Mouse (Mus musculus): ENCODE data around the gene Trip6. TPM values are rescaled to one million over a fixed set of nuclear protein-coding genes. Genes with fewer than 3 reads are reported as not detected.

The Trip6 gene
- total and polyA plus RNA-seq, 2 experiments from 2014 or later: 11.4 to 11.6 TPM

DNA sequence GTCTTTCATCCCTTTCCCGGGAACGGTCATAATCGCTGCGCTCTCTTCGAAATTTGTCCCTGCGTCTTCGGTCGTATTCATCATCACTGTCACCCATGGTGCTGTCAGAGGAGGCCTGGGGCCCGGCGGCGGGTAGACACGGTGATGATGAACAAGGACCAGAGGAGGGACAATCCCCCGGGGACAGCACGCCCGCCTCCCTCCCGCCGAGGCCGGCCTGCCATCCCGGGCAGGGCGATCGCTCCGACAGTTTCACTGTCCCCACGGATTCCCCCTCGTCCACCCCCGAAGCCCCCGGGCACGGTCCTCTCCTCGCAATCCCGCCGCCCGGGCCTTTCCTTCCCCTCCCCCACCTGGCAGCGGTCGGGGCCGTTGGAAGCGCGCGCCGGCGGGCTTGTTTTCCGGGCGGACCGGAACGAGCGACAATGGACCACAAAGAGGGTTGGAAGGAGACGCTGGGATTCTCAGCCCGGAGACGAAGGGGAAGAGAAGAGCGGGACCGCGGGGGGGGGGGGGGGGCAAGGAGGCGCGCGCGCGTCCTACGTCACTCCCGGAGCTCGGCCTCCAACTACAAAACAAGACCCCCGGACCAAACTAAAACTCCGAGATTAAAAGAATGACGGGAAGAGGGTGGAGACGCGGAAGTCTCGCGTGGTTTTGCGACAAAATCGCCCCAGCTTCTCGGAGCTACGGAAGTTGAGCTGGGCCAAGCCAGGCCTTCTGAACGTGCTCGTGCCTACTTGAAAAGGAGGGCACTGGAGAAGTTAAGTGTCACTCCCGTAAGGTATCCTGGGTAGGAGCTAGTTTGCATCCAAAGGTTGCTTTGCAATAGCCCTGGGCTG is 6.9 kb downstream of the Trip6 start, which contains the start of gene Srrt:
Srrt (minus strand) TSS at position 604 of the 842 bp plus-strand sequence.
- no peak for TF ChIP-seq CTCF (IDR thresholded peaks at IDR 0.05; ENCODE audit: low read depth)
- H3K36me3 ChIP-seq (ENCODE audit: insufficient read depth): peaks cover 13% of the 10 kb centered on the region
- peak within 1 kb of the TSS; percentile 77 for H3K4me3 ChIP-seq (ENCODE audit: low read depth, low read length)
- peaks cover 20% of the 10 kb centered on the region for H3K4me1 ChIP-seq (ENCODE audit: insufficient read depth)
- peak within 1 kb of the TSS; percentile 97 for H3K27ac ChIP-seq (ENCODE audit: low read depth, low read length)
- peak; percentile 93 for ATAC-seq
- DNase-seq: peak; percentile 97
- no peaks in the 10 kb centered on the region for H3K9me3 ChIP-seq (ENCODE audit: low read length)
- WGBS: 1% methylated on average over 61 of the region's 72 CpGs
- H3K9ac ChIP-seq: peak within 1 kb of the TSS; percentile 94
- peak within 1 kb of the TSS; percentile 55 for H3K4me2 ChIP-seq (ENCODE audit: low read depth)
- H3K27me3 ChIP-seq (ENCODE audit: insufficient read depth, low read length): no peaks in the 10 kb centered on the region

DNA sequence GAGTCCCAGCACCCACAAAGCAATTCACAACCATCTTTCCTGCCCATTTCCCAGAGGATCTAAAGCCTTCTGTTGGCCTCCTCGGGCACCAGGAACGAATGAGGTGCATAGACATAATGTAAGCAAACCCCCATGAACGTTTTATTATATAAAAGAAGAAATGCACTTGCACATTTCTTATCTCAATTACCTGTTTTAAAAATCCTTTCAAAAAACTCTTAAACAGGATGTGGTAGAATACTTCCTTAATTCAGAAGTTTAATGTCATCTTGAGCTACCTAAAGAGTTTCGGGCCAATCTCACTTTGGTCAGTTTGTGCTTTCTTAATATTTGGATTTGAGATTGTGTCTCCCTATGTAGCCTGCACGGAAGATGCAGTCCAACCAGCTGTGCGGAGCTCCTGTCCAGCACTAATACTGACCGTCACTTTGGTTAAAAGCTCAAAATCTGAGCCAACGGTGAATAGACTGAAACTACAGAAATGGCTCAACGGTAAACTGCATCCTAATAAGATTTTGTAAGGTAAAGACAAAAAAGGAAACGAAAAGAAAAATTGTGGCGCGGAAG is 7.7 kb downstream of the Trip6 start:
- WGBS: 14% methylated on average over 12 of the region's 12 CpGs
- Histone ChIP-seq H3K9me3 (ENCODE audit: low read length) (no peaks in the 10 kb centered on the region), H3K4me2 (ENCODE audit: low read depth) (peak overlapping the region; percentile 49), H3K27me3 (ENCODE audit: insufficient read depth, low read length) (no peaks in the 10 kb centered on the region), H3K36me3 (ENCODE audit: insufficient read depth) (peaks cover 21% of the 10 kb centered on the region), H3K4me1 (ENCODE audit: insufficient read depth) (peaks cover 20% of the 10 kb centered on the region), H3K27ac (ENCODE audit: low read depth, low read length) (peak overlapping the region; percentile 97), H3K4me3 (ENCODE audit: low read depth, low read length) (peak overlapping the region; percentile 77), H3K9ac (peak overlapping the region; percentile 94)
- no peak for TF ChIP-seq CTCF (IDR thresholded peaks at IDR 0.05; ENCODE audit: low read depth)
- no peak for DNase-seq
- ATAC-seq: no peak

DNA sequence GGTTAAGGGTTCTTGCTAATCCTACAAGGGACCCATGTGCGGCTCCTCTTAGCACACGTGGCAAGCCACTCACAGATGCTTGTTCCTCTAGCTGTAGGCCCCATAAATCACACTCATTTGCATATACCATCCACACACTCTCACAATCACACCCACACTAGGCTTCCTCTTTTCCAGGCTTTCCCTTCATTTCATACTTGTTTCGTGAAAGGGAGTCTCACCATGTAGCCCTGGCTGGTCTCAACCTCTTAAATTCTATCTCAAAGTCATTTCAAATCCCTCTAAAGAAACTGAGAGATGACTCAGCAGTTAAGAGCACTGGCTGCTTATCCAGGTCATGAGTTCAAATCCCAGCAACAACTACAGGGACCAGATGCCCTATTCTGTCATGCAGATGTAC is 8.4 kb downstream of the Trip6 start:
- ATAC-seq (no peak), DNase-seq (no peak)
- H3K27ac ChIP-seq (ENCODE audit: low read depth, low read length): no peak overlapping the region
- peaks cover 20% of the 10 kb centered on the region for H3K4me1 ChIP-seq (ENCODE audit: insufficient read depth)
- 66% methylated on average over 3 of the region's 3 CpGs for WGBS
- no peak for TF ChIP-seq CTCF (IDR thresholded peaks at IDR 0.05; ENCODE audit: low read depth)
- peaks cover 28% of the 10 kb centered on the region for H3K36me3 ChIP-seq (ENCODE audit: insufficient read depth)
- H3K9ac ChIP-seq: peak overlapping the region; percentile 37; the same call in 1 of the 2 replicates
- H3K27me3 ChIP-seq (ENCODE audit: insufficient read depth, low read length): no peaks in the 10 kb centered on the region
- peak overlapping the region; percentile 49 for H3K4me2 ChIP-seq (ENCODE audit: low read depth)
- H3K9me3 ChIP-seq (ENCODE audit: low read length): no peaks in the 10 kb centered on the region
- H3K4me3 ChIP-seq (ENCODE audit: low read depth, low read length): peak overlapping the region; percentile 77

DNA sequence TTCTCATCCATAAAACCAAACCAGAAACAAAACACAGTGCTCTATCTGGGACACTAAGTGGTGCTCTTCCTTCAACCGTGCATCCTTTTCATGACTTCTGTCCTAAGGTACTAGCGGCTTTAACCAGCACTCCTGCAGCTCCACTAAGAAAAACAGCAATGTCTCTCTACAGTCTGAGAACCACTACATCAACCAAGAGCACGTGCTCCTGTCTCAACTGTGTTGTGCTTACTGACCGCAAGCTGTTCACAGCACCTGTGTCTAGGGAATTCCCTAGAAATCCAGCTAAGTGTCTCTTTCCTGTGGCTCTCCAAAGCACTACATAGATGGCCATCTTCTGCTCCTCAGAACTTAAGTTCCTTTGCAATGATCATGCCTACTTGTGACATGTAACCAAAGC is 9.4 kb downstream of the Trip6 start:
- Histone ChIP-seq H3K27me3 (ENCODE audit: insufficient read depth, low read length) (no peaks in the 10 kb centered on the region), H3K4me1 (ENCODE audit: insufficient read depth) (peaks cover 20% of the 10 kb centered on the region), H3K27ac (ENCODE audit: low read depth, low read length) (no peak overlapping the region), H3K36me3 (ENCODE audit: insufficient read depth) (peaks cover 35% of the 10 kb centered on the region), H3K9me3 (ENCODE audit: low read length) (no peaks in the 10 kb centered on the region), H3K4me2 (ENCODE audit: low read depth) (peak overlapping the region; percentile 49; the same call in 1 of the 2 replicates), H3K4me3 (ENCODE audit: low read depth, low read length) (0 out of 2 replicates have a peak overlapping the region, but pooled peaks have one; percentile 12), H3K9ac (no peak overlapping the region)
- WGBS: 66% methylated on average over 4 of the region's 4 CpGs
- ATAC-seq (no peak), DNase-seq (no peak)
- TF ChIP-seq CTCF (IDR thresholded peaks at IDR 0.05; ENCODE audit: low read depth): no peak

DNA sequence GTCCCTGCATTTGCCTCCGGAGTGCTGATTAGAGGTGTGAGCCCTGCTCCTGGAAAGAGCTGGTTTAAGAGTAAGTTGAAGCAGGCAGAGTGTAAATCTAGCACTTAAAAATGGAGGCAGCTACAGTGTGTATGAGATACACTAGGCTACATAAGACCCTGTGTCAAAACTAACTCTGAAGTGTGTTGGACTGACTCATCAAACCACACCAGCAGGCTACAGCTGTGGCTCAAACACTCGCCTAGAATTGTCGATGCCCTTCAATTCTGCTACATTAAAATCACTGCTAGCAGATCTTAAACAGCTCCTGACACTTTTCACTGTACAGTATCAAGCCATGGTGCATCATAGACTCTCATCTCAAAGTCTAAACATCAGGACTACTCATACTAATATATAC is 10.0 kb downstream of the Trip6 start:
- ATAC-seq (no peak), DNase-seq (no peak)
- Histone ChIP-seq H3K36me3 (ENCODE audit: insufficient read depth) (peaks cover 39% of the 10 kb centered on the region), H3K4me1 (ENCODE audit: insufficient read depth) (peaks cover 20% of the 10 kb centered on the region), H3K9me3 (ENCODE audit: low read length) (no peaks in the 10 kb centered on the region), H3K4me2 (ENCODE audit: low read depth) (no peak overlapping the region; the same call in 1 of the 2 replicates), H3K4me3 (ENCODE audit: low read depth, low read length) (no peak overlapping the region), H3K27me3 (ENCODE audit: insufficient read depth, low read length) (no peaks in the 10 kb centered on the region), H3K27ac (ENCODE audit: low read depth, low read length) (no peak overlapping the region), H3K9ac (no peak overlapping the region)
- TF ChIP-seq CTCF (IDR thresholded peaks at IDR 0.05; ENCODE audit: low read depth): no peak
- 75% methylated on average over 3 of the region's 3 CpGs for WGBS

GRCm38 (mm10) chr5:137303609-137304008 is 10.6 kb downstream of the Trip6 start:
- 84% methylated on average over 4 of the region's 4 CpGs for WGBS
- Histone ChIP-seq H3K27ac (ENCODE audit: low read depth, low read length) (no peak overlapping the region), H3K4me2 (ENCODE audit: low read depth) (no peak overlapping the region), H3K9me3 (ENCODE audit: low read length) (no peaks in the 10 kb centered on the region), H3K9ac (0 out of 2 replicates have a peak overlapping the region, but pooled peaks have one; percentile 22), H3K36me3 (ENCODE audit: insufficient read depth) (peaks cover 45% of the 10 kb centered on the region), H3K4me1 (ENCODE audit: insufficient read depth) (peaks cover 20% of the 10 kb centered on the region), H3K4me3 (ENCODE audit: low read depth, low read length) (no peak overlapping the region), H3K27me3 (ENCODE audit: insufficient read depth, low read length) (no peaks in the 10 kb centered on the region)
- no peak for TF ChIP-seq CTCF (IDR thresholded peaks at IDR 0.05; ENCODE audit: low read depth)
- DNase-seq (no peak), ATAC-seq (no peak)

GRCm38 (mm10) chr5:137301253-137301652 is 13.0 kb downstream of the Trip6 start:
- peaks cover 69% of the 10 kb centered on the region for H3K36me3 ChIP-seq (ENCODE audit: insufficient read depth)
- DNase-seq: no peak
- H3K27me3 ChIP-seq (ENCODE audit: insufficient read depth, low read length): no peaks in the 10 kb centered on the region
- H3K4me2 ChIP-seq (ENCODE audit: low read depth): no peak overlapping the region
- no peak overlapping the region for H3K9ac ChIP-seq
- H3K4me1 ChIP-seq (ENCODE audit: insufficient read depth): peaks cover 14% of the 10 kb centered on the region
- TF ChIP-seq CTCF (IDR thresholded peaks at IDR 0.05; ENCODE audit: low read depth): no peak
- H3K9me3 ChIP-seq (ENCODE audit: low read length): no peaks in the 10 kb centered on the region
- whole genome bisulfite sequencing: 56% methylated on average over 21 of the region's 21 CpGs
- no peak overlapping the region for H3K4me3 ChIP-seq (ENCODE audit: low read depth, low read length)
- no peak for ATAC-seq
- H3K27ac ChIP-seq (ENCODE audit: low read depth, low read length): no peak overlapping the region
